Mouse (Mus musculus) heart, adult 2 months (tissue): ENCODE results near the gene Gm20388.

Experiments
- CTCF ChIP-seq: fragments of 200-600 bp; IDR thresholded peaks from 2 replicates; pipeline ENCODE4 v1.8.1; 2022; ENCODE audit warnings: antibody characterized with exemption, mild to moderate bottlenecking, moderate library complexity
- EP300 ChIP-seq: fragments of 200-500 bp; IDR thresholded peaks from 2 replicates; pipeline ENCODE4 v1.6.1; 2011; ENCODE audit warnings: low read depth, low read length, control low read depth; ENCODE audit not compliant: insufficient read depth
- POLR2A ChIP-seq: fragments of 200-500 bp; IDR thresholded peaks from 2 replicates; pipeline ENCODE4 v1.6.1; 2011; ENCODE audit warnings: mild to moderate bottlenecking, low read depth, low read length, control low read depth; ENCODE audit not compliant: insufficient read depth

DNA sequence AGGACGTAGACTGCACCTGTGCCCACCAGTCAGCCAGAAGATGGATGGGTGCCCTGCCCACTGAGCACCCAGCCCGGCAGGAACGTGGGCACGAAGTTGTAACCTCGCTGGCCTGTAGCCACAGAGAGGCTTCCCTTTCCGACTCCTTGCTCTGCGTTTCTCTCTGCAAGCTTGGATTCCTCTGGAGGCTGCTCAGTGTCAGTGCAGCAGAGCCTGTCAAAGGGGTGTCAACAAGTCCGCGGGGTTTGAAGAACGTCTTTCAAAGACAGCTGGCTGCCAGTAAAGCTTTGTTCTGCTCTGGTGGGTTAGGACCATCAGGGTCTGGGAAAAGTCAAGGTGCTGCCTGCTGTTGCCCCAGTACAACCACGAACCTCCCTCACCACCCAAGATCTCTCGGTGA is 1160.8 kb downstream of the Gm20388 start:
- TF ChIP-seq CTCF (no peak), POLR2A (no peak), EP300 (no peak)
